Mouse (Mus musculus) embryonic fibroblast, embryonic 13.5 days (primary cell): ENCODE data around the gene Mtor.

Experiments used
- CTCF ChIP-seq: IDR thresholded peaks from 2 replicates; pipeline ENCODE4 v1.5.1; 2011; ENCODE audit warnings: mild to moderate bottlenecking, control low read depth, low read length, moderate library complexity, borderline replicate concordance; ENCODE audit not compliant: insufficient read depth
- POLR2A ChIP-seq: IDR thresholded peaks from 2 replicates; pipeline ENCODE4 v1.6.1; 2011; ENCODE audit warnings: low read depth, mild to moderate bottlenecking, control low read depth, low read length, moderate library complexity

- TF ChIP-seq CTCF: no peak
- no peak for TF ChIP-seq POLR2A
Measured at GRCm38 (mm10) chr4:148495874-148496689, 47.7 kb downstream of the Mtor start.
